8 mouse cellular contexts compared by ENCODE assay signal in genomic region chr10:77590812-77591211, GRCm38 (mm10). TPM values are rescaled to one million over a fixed set of nuclear protein-coding genes. Genes with fewer than 3 reads are reported as not detected.
A peak's percentile ranks its signal among the peaks of the same experiment; 100 is the strongest.
DNase-seq lines count a peak whose midpoint lies in the region; ATAC-seq and TF ChIP-seq lines count a peak whose summit lies in the region.

No protein-coding gene starts in this region.

- DNase-seq in 3T3-L1 (ENCODE audit: low read depth, low spot score): peak; percentile 54
- peak; percentile 62 for DNase-seq in cerebellum, adult 11-12 months
- peak; percentile 44 for DNase-seq in forebrain, embryonic 14.5 days (ENCODE audit: low spot score)
- peak; percentile 73 for DNase-seq in kidney, adult 2 months
- DNase-seq in spleen, adult 12 weeks (ENCODE audit: low spot score): peak; percentile 55
- no peak for DNase-seq in layer of hippocampus, adult 8-10 months (ENCODE audit: low spot score in 2 of 2)

- no peak for TF ChIP-seq POLR2A in kidney, adult 2 months (IDR thresholded peaks at IDR 0.05; ENCODE audit: low read depth, low read length)

- no peaks in the 10 kb centered on the region for H3K9me3 ChIP-seq in forebrain, embryonic 14.5 days (replicated peaks; ENCODE audit: control insufficient read depth, low read length)
- H3K9me3 ChIP-seq in lung, embryonic 16.5 days (ENCODE audit: control insufficient read depth, low read length): no peaks in the 10 kb centered on the region

- H3K4me2 ChIP-seq in forebrain, embryonic 14.5 days (ENCODE audit: low read length): no peak overlapping the region
- H3K4me2 ChIP-seq in lung, embryonic 16.5 days (ENCODE audit: low read depth, low read length): no peak overlapping the region

- 37% methylated on average over 6 of the region's 6 CpGs for WGBS in forebrain, embryonic 14.5 days
- WGBS in kidney, adult 2 months: 39% methylated on average over 6 of the region's 6 CpGs
- 41% methylated on average over 6 of the region's 6 CpGs for WGBS in lung, embryonic 16.5 days

- no peak overlapping the region for H3K9ac ChIP-seq in forebrain, embryonic 14.5 days (ENCODE audit: low read length)
- H3K9ac ChIP-seq in lung, embryonic 16.5 days (ENCODE audit: low read length): no peak overlapping the region

- peak; percentile 98 for ATAC-seq in CD4-positive, CD25-positive, alpha-beta regulatory T cell, adult 4 months
- 0 out of 2 replicates have a peak, but pooled peaks have one; percentile 20 for ATAC-seq in forebrain, embryonic 14.5 days
- peak; percentile 61 for ATAC-seq in lung, embryonic 16.5 days (ENCODE audit: low read depth)

- peaks cover 70% of the 10 kb centered on the region for H3K36me3 ChIP-seq in forebrain, embryonic 14.5 days (ENCODE audit: control insufficient read depth, insufficient read depth, low read length)
- peaks cover 12% of the 10 kb centered on the region for H3K36me3 ChIP-seq in kidney, adult 2 months (ENCODE audit: control insufficient read depth, insufficient read depth, low read length)
- peaks cover 26% of the 10 kb centered on the region for H3K36me3 ChIP-seq in lung, embryonic 16.5 days (ENCODE audit: control insufficient read depth, insufficient read depth, low read length)

- H3K4me1 ChIP-seq in forebrain, embryonic 14.5 days (ENCODE audit: control insufficient read depth, insufficient read depth, low read length): no peaks in the 10 kb centered on the region
- peaks cover 37% of the 10 kb centered on the region for H3K4me1 ChIP-seq in kidney, adult 2 months (ENCODE audit: control insufficient read depth, insufficient read depth, low read length)
- H3K4me1 ChIP-seq in lung, embryonic 16.5 days (replicated peaks; ENCODE audit: control insufficient read depth, insufficient read depth, low read length): peaks cover 3% of the 10 kb centered on the region; the same call in 1 of the 2 replicates

- H3K4me3 ChIP-seq in forebrain, embryonic 14.5 days (ENCODE audit: low read depth, low read length): no peak overlapping the region
- H3K4me3 ChIP-seq in kidney, adult 2 months (ENCODE audit: insufficient read depth, low read depth, low read length): no peak overlapping the region
- no peak overlapping the region for H3K4me3 ChIP-seq in lung, embryonic 16.5 days (ENCODE audit: low read length)

- H3K27me3 ChIP-seq in forebrain, embryonic 14.5 days (replicated peaks; ENCODE audit: control insufficient read depth, insufficient read depth, low read length): no peaks in the 10 kb centered on the region
- H3K27me3 ChIP-seq in kidney, adult 2 months (replicated peaks; ENCODE audit: control insufficient read depth, insufficient read depth, low read length): no peaks in the 10 kb centered on the region
- H3K27me3 ChIP-seq in lung, embryonic 16.5 days (ENCODE audit: control insufficient read depth, insufficient read depth, low read depth, low read length): no peaks in the 10 kb centered on the region

- TF ChIP-seq CTCF in kidney, adult 2 months (conservative IDR thresholded peaks at IDR 0.05; ENCODE audit: insufficient read depth, insufficient read length, low read depth, low read length): peak; percentile 97

- no peak overlapping the region for H3K27ac ChIP-seq in forebrain, embryonic 14.5 days (ENCODE audit: low read depth, low read length)
- H3K27ac ChIP-seq in kidney, adult 2 months (ENCODE audit: insufficient read depth, low read depth, low read length): no peak overlapping the region
- no peak overlapping the region for H3K27ac ChIP-seq in lung, embryonic 16.5 days (ENCODE audit: low read length)

RNA-seq across cellular contexts. Expression of gene Pttg1ip, which starts 9.3 kb away (rescaled TPM):
- polyA plus RNA-seq in CD4-positive, CD25-positive, alpha-beta regulatory T cell, adult 4 months (2017; shearing (Covaris generic)): 100 to 1,000 TPM; 107 to 179 TPM
- 74.1 and 85.5 TPM in 2 replicates for polyA plus RNA-seq in forebrain, embryonic 14.5 days (2014; fragmentation: Nextera tagmentation; extraction: Ambion mirVana)
- polyA plus RNA-seq in kidney, adult 2 months (2012; rRNA removed): 321 and 342 TPM in 2 replicates
- 127 and 138 TPM in 2 replicates for polyA plus RNA-seq in lung, embryonic 16.5 days (2015; fragmentation: Nextera tagmentation; extraction: Ambion mirVana)
- 10 to 100 TPM; 79.3 to 96.1 (median 86.9) TPM for total RNA-seq in layer of hippocampus, adult 8-10 months (2022)

RNA-seq across cellular contexts. Expression of gene Sumo3, which starts 15.1 kb away (rescaled TPM):
- 100 to 1,000 TPM in 1 of 2 experiments, 10 to 100 TPM in 1; 96.6 to 109 TPM for polyA plus RNA-seq in CD4-positive, CD25-positive, alpha-beta regulatory T cell, adult 4 months (2017; shearing (Covaris generic))
- polyA plus RNA-seq in forebrain, embryonic 14.5 days (2014; fragmentation: Nextera tagmentation; extraction: Ambion mirVana): 277 and 308 TPM in 2 replicates
- polyA plus RNA-seq in kidney, adult 2 months (2012; rRNA removed): 241 and 269 TPM in 2 replicates
- 344 and 348 TPM in 2 replicates for polyA plus RNA-seq in lung, embryonic 16.5 days (2015; fragmentation: Nextera tagmentation; extraction: Ambion mirVana)
- 100 to 1,000 TPM; 144 to 152 (median 147) TPM for total RNA-seq in layer of hippocampus, adult 8-10 months (2022)

RNA-seq across cellular contexts. Expression of gene Gm49325, which starts 15.2 kb away (rescaled TPM):
- 1 to 10 TPM in 1 of 2 experiments, not detected in 1; 3.0 TPM for polyA plus RNA-seq in CD4-positive, CD25-positive, alpha-beta regulatory T cell, adult 4 months (2017; shearing (Covaris generic))
- 1.7 and 16.2 TPM in 2 replicates for polyA plus RNA-seq in forebrain, embryonic 14.5 days (2014; fragmentation: Nextera tagmentation; extraction: Ambion mirVana)
- polyA plus RNA-seq in kidney, adult 2 months (2012; rRNA removed): not detected in 2 replicates
- 2.0 and 2.4 TPM in 2 replicates for polyA plus RNA-seq in lung, embryonic 16.5 days (2015; fragmentation: Nextera tagmentation; extraction: Ambion mirVana)
- 10 to 100 TPM in 3 of 4 experiments, 1 to 10 TPM in 1; 7.6 to 33.3 (median 12.1) TPM for total RNA-seq in layer of hippocampus, adult 8-10 months (2022)

RNA-seq across cellular contexts. Expression of gene Ube2g2, which starts 31.3 kb away (rescaled TPM):
- 10 to 100 TPM; 42.0 to 65.6 TPM for polyA plus RNA-seq in CD4-positive, CD25-positive, alpha-beta regulatory T cell, adult 4 months (2017; shearing (Covaris generic))
- 72.6 and 73.6 TPM in 2 replicates for polyA plus RNA-seq in forebrain, embryonic 14.5 days (2014; fragmentation: Nextera tagmentation; extraction: Ambion mirVana)
- polyA plus RNA-seq in kidney, adult 2 months (2012; rRNA removed): 29.9 and 33.8 TPM in 2 replicates
- 66.6 and 69.5 TPM in 2 replicates for polyA plus RNA-seq in lung, embryonic 16.5 days (2015; fragmentation: Nextera tagmentation; extraction: Ambion mirVana)
- total RNA-seq in layer of hippocampus, adult 8-10 months (2022): 10 to 100 TPM; 64.2 to 89.9 (median 76.6) TPM

Comparison
In these comparisons a context has a peak if more than half of its experiments do, and no peak if none do; other contexts are left out.
1. DNase-seq: peak in 3T3-L1 (single experiment), cerebellum, adult 11-12 months (single experiment), forebrain, embryonic 14.5 days (single experiment), kidney, adult 2 months (single experiment) and spleen, adult 12 weeks (single experiment); none in layer of hippocampus, adult 8-10 months (0 of 2).
2. ATAC-seq: peak in every context shown above with its lines; median percentile 98 in CD4-positive, CD25-positive, alpha-beta regulatory T cell, adult 4 months; 61 in lung, embryonic 16.5 days; 20 in forebrain, embryonic 14.5 days.